Mouse (Mus musculus) spleen, postnatal 36 days (tissue): ENCODE measurements around the gene Bex1.
A peak's percentile ranks its signal among the peaks of the same experiment; 100 is the strongest.

Experiments used
- DNase-seq, 2 experiments: peaks; one replicate each; pipeline ENCODE4 v3.0.0; 2022; ENCODE audit warnings: low spot score in 2 of 2, mixed read lengths in 1 of 2

Gene Bex1

GRCm38 (mm10) chrX:136172118-136172551 lies 43.2 kb downstream of the Bex1 start, which contains the start of gene Tceal8:
TSS of gene Tceal8 (minus strand) at chrX:136172342.
- peak; percentile 47 to 58 for DNase-seq

DNA sequence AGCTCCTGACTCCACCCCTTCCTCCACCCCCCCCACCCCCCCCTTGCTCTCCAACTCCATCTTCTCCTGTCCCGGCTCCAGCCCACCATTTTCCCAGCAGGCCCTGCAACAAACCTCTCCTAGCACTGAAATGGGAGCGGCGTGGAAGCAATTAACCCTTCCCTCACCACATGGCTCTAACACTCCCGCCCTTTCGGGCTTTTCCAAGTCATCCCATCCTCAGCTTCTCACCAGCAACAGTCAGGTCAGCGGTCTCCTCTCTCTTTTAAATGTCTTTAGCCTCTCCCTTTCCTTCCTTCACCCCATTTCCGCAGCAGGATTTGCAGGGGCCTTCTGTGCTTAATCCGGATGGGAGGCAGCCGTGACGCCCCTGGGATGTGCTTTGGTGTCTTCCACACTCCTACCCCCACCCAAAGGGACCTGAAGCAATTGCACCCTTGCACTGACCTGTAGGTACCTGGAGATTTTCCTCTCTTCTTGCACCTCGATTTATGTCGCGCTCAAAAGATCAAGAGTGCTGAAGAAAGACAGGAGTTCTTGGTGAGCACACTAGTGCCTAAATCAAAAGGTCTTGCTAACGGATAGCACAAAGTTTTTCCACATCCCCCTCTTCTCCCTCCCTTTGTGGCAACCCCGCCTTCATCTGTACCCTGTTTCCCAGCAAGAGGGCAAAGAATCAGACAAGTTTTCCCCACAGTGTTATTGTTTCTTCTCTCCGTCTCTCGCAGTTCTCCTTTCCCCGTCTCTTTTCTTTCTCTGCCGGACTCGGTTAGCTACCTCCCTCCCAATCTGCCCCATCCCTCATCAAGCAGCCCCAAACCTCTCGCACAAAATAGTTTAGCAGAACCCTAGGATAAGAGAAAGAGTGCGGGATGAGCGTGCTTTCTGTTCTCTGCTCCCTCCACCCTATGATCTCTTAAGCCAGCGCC lies 43.9 kb downstream of the Bex1 start:
- no peak for DNase-seq

DNA sequence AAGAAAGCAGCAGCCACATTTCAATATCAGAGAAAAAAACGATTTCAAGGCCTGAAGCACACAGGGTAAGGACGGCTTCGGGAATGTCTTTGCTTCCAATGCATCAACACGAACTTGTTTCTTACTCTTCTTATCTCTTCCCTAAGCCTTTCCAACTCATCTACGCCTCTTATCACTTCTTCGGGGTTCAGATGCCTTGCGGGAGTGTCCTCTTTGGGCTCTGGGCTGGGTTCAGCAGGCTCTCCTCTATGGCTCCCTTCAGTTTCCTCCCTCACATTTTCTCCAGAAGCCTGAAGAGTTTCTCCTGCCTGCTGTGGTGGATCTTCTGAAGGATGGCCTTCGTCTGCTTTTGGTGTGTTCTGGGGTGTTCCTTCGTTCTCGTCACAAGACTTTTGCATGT lies 44.7 kb downstream of the Bex1 start:
- peak in 1 of 2 experiments; percentile 3 for DNase-seq
